Mouse (Mus musculus): Measurements from ENCODE around the gene Nim1k. TPM values are rescaled to one million over a fixed set of nuclear protein-coding genes. Genes with fewer than 3 reads are reported as not detected.
"Not testable (repeated sequence)": the region's sequence is repeated elsewhere in the genome, so short reads cannot be mapped to it uniquely, and the experiment has no call there.

The Nim1k gene
- polyA plus RNA-seq, 1 experiment, result 5.5 TPM

- Histone ChIP-seq H3K4me3 (ENCODE audit: control insufficient read depth, insufficient read depth, low read length) (no peak overlapping the region), H3K4me1 (replicated peaks; ENCODE audit: control insufficient read depth, insufficient read depth, low read length) (peaks cover 7% of the 10 kb centered on the region), H3K36me3 (ENCODE audit: control insufficient read depth, insufficient read depth, low read length) (no peaks in the 10 kb centered on the region), H3K27ac (ENCODE audit: control insufficient read depth, insufficient read depth, low read length) (no peak overlapping the region), H3K27me3 (ENCODE audit: control insufficient read depth, insufficient read depth, low read length) (no peaks in the 10 kb centered on the region)
- peak; percentile 13 for DNase-seq
- WGBS, result 21% methylated on average over 3 of the region's 3 CpGs
- TF ChIP-seq CTCF (IDR thresholded peaks at IDR 0.05; ENCODE audit: borderline replicate concordance, control insufficient read depth, extremely low read depth, insufficient read depth, low read length, poor library complexity), result no peak
Measured at GRCm38 (mm10) chr13:119681161-119681560, 74.5 kb downstream of the Nim1k start.

GRCm38 (mm10) chr13:119679721-119680120 is 76.0 kb downstream of the Nim1k start:
- DNase-seq, result no peak
- no peak overlapping the region for H3K27ac ChIP-seq (ENCODE audit: control insufficient read depth, insufficient read depth, low read length)
- no peaks in the 10 kb centered on the region for H3K36me3 ChIP-seq (ENCODE audit: control insufficient read depth, insufficient read depth, low read length)
- no peak overlapping the region for H3K4me3 ChIP-seq (ENCODE audit: control insufficient read depth, insufficient read depth, low read length)
- peaks cover 7% of the 10 kb centered on the region for H3K4me1 ChIP-seq (replicated peaks; ENCODE audit: control insufficient read depth, insufficient read depth, low read length)
- no peaks in the 10 kb centered on the region for H3K27me3 ChIP-seq (ENCODE audit: control insufficient read depth, insufficient read depth, low read length)
- 94% methylated on average over 2 of the region's 2 CpGs for WGBS
- TF ChIP-seq POLR2A (IDR thresholded peaks at IDR 0.05; ENCODE audit: control insufficient read depth, extremely low read depth, insufficient read depth, low read length, poor library complexity) (no peak), CTCF (IDR thresholded peaks at IDR 0.05; ENCODE audit: borderline replicate concordance, control insufficient read depth, extremely low read depth, insufficient read depth, low read length, poor library complexity) (no peak)

GRCm38 (mm10) chr13:119678794-119679193 is 76.9 kb downstream of the Nim1k start:
- DNase-seq, result no peak
- H3K27ac ChIP-seq (ENCODE audit: control insufficient read depth, insufficient read depth, low read length), result no peak overlapping the region
- WGBS, result 94% methylated on average over 8 of the region's 8 CpGs
- peaks cover 5% of the 10 kb centered on the region for H3K4me1 ChIP-seq (replicated peaks; ENCODE audit: control insufficient read depth, insufficient read depth, low read length)
- TF ChIP-seq POLR2A (IDR thresholded peaks at IDR 0.05; ENCODE audit: control insufficient read depth, extremely low read depth, insufficient read depth, low read length, poor library complexity), result no peak
- TF ChIP-seq CTCF (IDR thresholded peaks at IDR 0.05; ENCODE audit: borderline replicate concordance, control insufficient read depth, extremely low read depth, insufficient read depth, low read length, poor library complexity), result no peak
- no peaks in the 10 kb centered on the region for H3K36me3 ChIP-seq (ENCODE audit: control insufficient read depth, insufficient read depth, low read length)
- no peak overlapping the region for H3K4me3 ChIP-seq (ENCODE audit: control insufficient read depth, insufficient read depth, low read length)
- H3K27me3 ChIP-seq (ENCODE audit: control insufficient read depth, insufficient read depth, low read length), result no peaks in the 10 kb centered on the region

DNA sequence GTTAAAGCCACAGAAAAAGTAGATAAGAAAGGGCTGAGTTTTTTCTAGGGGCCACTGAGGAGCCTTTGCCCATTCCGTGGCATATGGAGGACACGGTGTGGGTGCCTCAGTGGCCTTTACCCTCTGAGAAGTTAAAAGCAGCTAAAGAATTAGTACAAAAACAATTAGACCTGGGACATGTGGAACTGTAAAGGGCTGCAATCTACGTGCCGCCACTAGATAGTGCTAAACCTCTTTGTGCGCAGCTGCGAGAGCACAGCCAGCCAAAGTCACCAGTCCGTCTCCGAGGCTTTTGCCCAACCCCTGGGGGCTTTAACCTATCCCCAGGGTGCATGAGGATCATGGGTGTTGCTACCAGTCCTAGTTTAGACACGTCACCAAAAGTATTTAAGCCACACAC is 94.3 kb downstream of the Nim1k start:
- H3K27me3 ChIP-seq (ENCODE audit: control insufficient read depth, insufficient read depth, low read length); H3K4me3 ChIP-seq (ENCODE audit: control insufficient read depth, insufficient read depth, low read length); H3K4me1 ChIP-seq (replicated peaks; ENCODE audit: control insufficient read depth, insufficient read depth, low read length); DNase-seq; H3K36me3 ChIP-seq (ENCODE audit: control insufficient read depth, insufficient read depth, low read length); H3K27ac ChIP-seq (ENCODE audit: control insufficient read depth, insufficient read depth, low read length): not testable (repeated sequence)
- WGBS, result 83% methylated on average over 7 of the region's 9 CpGs

Other genes starting within 250 kb of the Nim1k start
- 0.06 and 0.09 TPM in 2 replicates for gene Ccl28, start 132.1 kb downstream of the Nim1k start, polyA plus RNA-seq (2012; rRNA removed)
- 13.3 and 13.9 TPM in 2 replicates for gene Hmgcs1, start 65.5 kb downstream of the Nim1k start, polyA plus RNA-seq (2012; rRNA removed)
- gene Zfp131, start 35.0 kb upstream of the Nim1k start, polyA plus RNA-seq (2012; rRNA removed), result 17.7 and 25.9 TPM in 2 replicates
- not detected in 2 replicates for gene AF067063, start 74.3 kb upstream of the Nim1k start, polyA plus RNA-seq (2012; rRNA removed)
- gene D13Ertd608e, start 80.1 kb upstream of the Nim1k start, polyA plus RNA-seq (2012; rRNA removed), result 1.4 TPM in 1 of 2 replicates, not detected in the other
- gene Tcstv1, start 138.9 kb upstream of the Nim1k start, polyA plus RNA-seq (2012; rRNA removed), result not detected in 2 replicates
- not detected in 2 replicates for gene Gm21761, start 173.4 kb upstream of the Nim1k start, polyA plus RNA-seq (2012; rRNA removed)
- not detected in 2 replicates for gene B020031M17Rik, start 194.9 kb upstream of the Nim1k start, polyA plus RNA-seq (2012; rRNA removed)

All from thymus, adult 2 months (tissue).